Mouse (Mus musculus) embryonic facial prominence, embryonic 11.5 days (tissue): Measurements from ENCODE around the gene Rpia. TPM values are rescaled to one million over a fixed set of nuclear protein-coding genes. Genes with fewer than 3 reads are reported as not detected.

Experiments
- ATAC-seq: fragments of 200-750 bp; cut with Nextera tagmentation; replicated peaks from 2 replicates; pipeline ENCODE4 v1.8.0; 2017; ENCODE audit warnings: low read depth; ENCODE audit not compliant: insufficient number of reproducible peaks, low FRiP score, low TSS enrichment
- DNase-seq: peaks from one replicate; pipeline ENCODE4 v3.0.0-alpha.2; 2015; ENCODE audit warnings: low spot score
- H3K27ac ChIP-seq: fragments of 300-500 bp; sonication (generic); replicated peaks from 2 replicates; pipeline ENCODE4 v1.5.1; 2014; ENCODE audit warnings: mild to moderate bottlenecking, low read depth, low read length, control low read depth
- H3K27me3 ChIP-seq: fragments of 300-500 bp; sonication (generic); 2 replicates; pipeline ENCODE4 v1.6.1; 2014; ENCODE audit warnings: mild to moderate bottlenecking, low read length, moderate library complexity, mixed read lengths; ENCODE audit not compliant: control insufficient read depth, insufficient read depth
- H3K36me3 ChIP-seq: fragments of 300-500 bp; sonication (generic); replicated peaks from 2 replicates; pipeline ENCODE4 v1.6.1; 2014; ENCODE audit warnings: low read depth, mild to moderate bottlenecking, low read length, moderate library complexity, mixed read lengths; ENCODE audit not compliant: control insufficient read depth, insufficient read depth
- H3K4me1 ChIP-seq: fragments of 300-500 bp; sonication (generic); 2 replicates; pipeline ENCODE4 v1.6.1; 2014; ENCODE audit warnings: low read length, mixed read lengths; ENCODE audit not compliant: control insufficient read depth, insufficient read depth
- H3K4me2 ChIP-seq: fragments of 300-500 bp; sonication (generic); 2 replicates; pipeline ENCODE4 v1.6.1; 2014; ENCODE audit warnings: low read depth, mild to moderate bottlenecking, control low read depth, low read length, moderate library complexity
- H3K4me3 ChIP-seq: fragments of 300-500 bp; sonication (generic); 2 replicates; pipeline ENCODE4 v1.5.1; 2014; ENCODE audit warnings: low read depth, low read length, control low read depth
- H3K9ac ChIP-seq: fragments of 300-500 bp; sonication (generic); replicated peaks from 2 replicates; pipeline ENCODE4 v1.6.1; 2014; ENCODE audit warnings: mild to moderate bottlenecking, control low read depth, low read length
- H3K9me3 ChIP-seq: fragments of 300-500 bp; sonication (generic); replicated peaks from 2 replicates; pipeline ENCODE4 v1.6.1; 2016; ENCODE audit warnings: mild to moderate bottlenecking, low read length, inconsistent platforms, mixed read lengths; ENCODE audit not compliant: control insufficient read depth
- WGBS: fragments of 180-500 bp; shearing (Covaris S2); extraction: QIAGEN DNeasy Blood & Tissue Kit; methylation state at CpG from one replicate; pipeline ENCODE4 v1.1.7; 2014; 5-methylcytosine and 5-hydroxymethylcytosine counted together
- polyA plus RNA-seq: library from polyadenylated mRNA; unstranded; fragments of >200 nt; fragmentation: Nextera tagmentation; extraction: Ambion mirVana; gene quantifications from 2 replicates; pipeline ENCODE4 v1.2.1, GENCODE M21; 2014

The Rpia gene
- polyA plus RNA-seq, 1 experiment from 2014 or later, result 2.1 TPM

- no peak overlapping the region for H3K4me2 ChIP-seq
Observed at GRCm38 (mm10) chr6:70796940-70797339, 4.9 kb upstream of the Rpia start.

GRCm38 (mm10) chr6:70792644-70793043, 612 bp upstream of the Rpia start:
- no peaks in the 10 kb centered on the region for H3K9me3 ChIP-seq
- H3K27me3 ChIP-seq, result no peaks in the 10 kb centered on the region
- no peaks in the 10 kb centered on the region for H3K4me1 ChIP-seq
- no peaks in the 10 kb centered on the region for H3K36me3 ChIP-seq
- ATAC-seq (no peak; the same call in 1 of the 2 replicates), DNase-seq (no peak)
- H3K27ac ChIP-seq, result no peak overlapping the region
- H3K9ac ChIP-seq, result peak overlapping the region; percentile 56
- WGBS, result 42% methylated on average over 8 of the region's 8 CpGs
- H3K4me2 ChIP-seq, result peak overlapping the region; percentile 52
- peak overlapping the region; percentile 63 for H3K4me3 ChIP-seq

More at GRCm38 (mm10) chr6:70796940-70797339, 4.9 kb upstream of the Rpia start:
- 85% methylated on average over 6 of the region's 6 CpGs for WGBS
- H3K9me3 ChIP-seq, result no peaks in the 10 kb centered on the region
- no peaks in the 10 kb centered on the region for H3K36me3 ChIP-seq
- no peaks in the 10 kb centered on the region for H3K27me3 ChIP-seq
- H3K9ac ChIP-seq, result no peak overlapping the region
- ATAC-seq (no peak), DNase-seq (no peak)
- H3K4me1 ChIP-seq, result no peaks in the 10 kb centered on the region
- no peak overlapping the region for H3K4me3 ChIP-seq
- no peak overlapping the region for H3K27ac ChIP-seq

- peak; percentile 54 for ATAC-seq
- WGBS, result 8% methylated on average over 18 of the region's 18 CpGs
Observed at GRCm38 (mm10) chr6:70790852-70791761, 925 bp downstream of the Rpia start.

GRCm38 (mm10) chr6:70790034-70790650, 1.9 kb downstream of the Rpia start:
- no peak overlapping the region for H3K27ac ChIP-seq

More at GRCm38 (mm10) chr6:70790852-70791761, 925 bp downstream of the Rpia start:
- Histone ChIP-seq H3K9ac (peak overlapping the region; percentile 66), H3K9me3 (no peaks in the 10 kb centered on the region), H3K27ac (peak overlapping the region; percentile 47; the same call in 1 of the 2 replicates), H3K27me3 (no peaks in the 10 kb centered on the region), H3K4me1 (no peaks in the 10 kb centered on the region), H3K4me3 (peak overlapping the region; percentile 63), H3K36me3 (no peaks in the 10 kb centered on the region), H3K4me2 (peak overlapping the region; percentile 70)
- peak; percentile 61 for DNase-seq

GRCm38 (mm10) chr6:70789134-70789533, 2.9 kb downstream of the Rpia start:
- ATAC-seq (no peak), DNase-seq (no peak)
- Histone ChIP-seq H3K9ac (no peak overlapping the region), H3K4me1 (no peaks in the 10 kb centered on the region), H3K27me3 (no peaks in the 10 kb centered on the region), H3K36me3 (no peaks in the 10 kb centered on the region), H3K9me3 (no peaks in the 10 kb centered on the region), H3K4me3 (no peak overlapping the region), H3K4me2 (no peak overlapping the region), H3K27ac (no peak overlapping the region)
- WGBS, result 97% methylated on average over 3 of the region's 3 CpGs

More at GRCm38 (mm10) chr6:70790034-70790650, 1.9 kb downstream of the Rpia start:
- Histone ChIP-seq H3K27me3 (no peaks in the 10 kb centered on the region), H3K36me3 (no peaks in the 10 kb centered on the region), H3K9me3 (no peaks in the 10 kb centered on the region), H3K9ac (no peak overlapping the region), H3K4me1 (no peaks in the 10 kb centered on the region), H3K4me3 (no peak overlapping the region; the same call in 1 of the 2 replicates), H3K4me2 (no peak overlapping the region; the same call in 1 of the 2 replicates)
- DNase-seq (no peak), ATAC-seq (no peak)
- 75% methylated on average over 9 of the region's 9 CpGs for WGBS

GRCm38 (mm10) chr6:70787524-70787923, 4.5 kb downstream of the Rpia start:
- no peaks in the 10 kb centered on the region for H3K36me3 ChIP-seq
- 76% methylated on average over 2 of the region's 2 CpGs for WGBS
- no peak overlapping the region for H3K27ac ChIP-seq
- no peak overlapping the region for H3K9ac ChIP-seq
- DNase-seq, result no peak
- H3K4me3 ChIP-seq, result no peak overlapping the region
- H3K4me2 ChIP-seq, result no peak overlapping the region
- no peaks in the 10 kb centered on the region for H3K27me3 ChIP-seq
- H3K4me1 ChIP-seq, result no peaks in the 10 kb centered on the region
- no peaks in the 10 kb centered on the region for H3K9me3 ChIP-seq
- ATAC-seq, result no peak

GRCm38 (mm10) chr6:70785852-70786251, 6.2 kb downstream of the Rpia start:
- no peak for DNase-seq
- no peak overlapping the region for H3K27ac ChIP-seq
- H3K4me3 ChIP-seq, result no peak overlapping the region
- ATAC-seq, result 0 out of 2 replicates have a peak, but pooled peaks have one; percentile 24
- no peaks in the 10 kb centered on the region for H3K27me3 ChIP-seq
- no peaks in the 10 kb centered on the region for H3K4me1 ChIP-seq
- H3K36me3 ChIP-seq, result no peaks in the 10 kb centered on the region
- 51% methylated on average over 3 of the region's 3 CpGs for WGBS
- no peak overlapping the region for H3K4me2 ChIP-seq
- H3K9ac ChIP-seq, result no peak overlapping the region
- no peaks in the 10 kb centered on the region for H3K9me3 ChIP-seq

- no peak overlapping the region for H3K4me2 ChIP-seq
- H3K36me3 ChIP-seq, result no peaks in the 10 kb centered on the region
- no peaks in the 10 kb centered on the region for H3K27me3 ChIP-seq
- H3K27ac ChIP-seq, result no peak overlapping the region
- H3K9me3 ChIP-seq, result no peaks in the 10 kb centered on the region
- H3K4me1 ChIP-seq, result no peaks in the 10 kb centered on the region
- 85% methylated on average over 3 of the region's 3 CpGs for WGBS
- ATAC-seq (no peak), DNase-seq (no peak)
- H3K9ac ChIP-seq, result no peak overlapping the region
- H3K4me3 ChIP-seq, result no peak overlapping the region
Observed at GRCm38 (mm10) chr6:70784811-70785210, 7.2 kb downstream of the Rpia start.
